Mouse (Mus musculus): Measurements from ENCODE around the gene Thrsp. TPM values are rescaled to one million over a fixed set of nuclear protein-coding genes. Genes with fewer than 3 reads are reported as not detected.
A peak's percentile ranks its signal among the peaks of the same experiment; 100 is the strongest.
"Not testable (repeated sequence)": the region's sequence is repeated elsewhere in the genome, so short reads cannot be mapped to it uniquely, and the experiment has no call there.

Gene Thrsp
- 0.82 and 1.1 TPM in 2 replicates for polyA plus RNA-seq (2015; fragmentation: Nextera tagmentation; extraction: Ambion mirVana)

- Histone ChIP-seq H3K9me3 (replicated peaks) (no peaks in the 10 kb centered on the region), H3K9ac (no peak within 1 kb of the TSS; the same call in 1 of the 2 replicates), H3K4me1 (replicated peaks) (peaks cover 28% of the 10 kb centered on the region), H3K27me3 (no peaks in the 10 kb centered on the region), H3K4me3 (no peak within 1 kb of the TSS), H3K36me3 (no peaks in the 10 kb centered on the region), H3K4me2 (peak within 1 kb of the TSS; percentile 46), H3K27ac (peak within 1 kb of the TSS; percentile 28)
- ATAC-seq (replicated peaks; ENCODE audit: insufficient number of reproducible peaks, insufficient read depth, low FRiP score, low read depth) = peak; percentile 27; the same call in 1 of the 2 replicates
- WGBS = 62% methylated on average over 25 of the region's 25 CpGs
Measured at GRCm38 (mm10) chr7:97416906-97417777, at the start of gene Thrsp. Thrsp (minus strand) TSS chr7:97417730.

GRCm38 (mm10) chr7:97455577-97455976, 38.0 kb upstream of the Thrsp start:
- H3K4me1 ChIP-seq (replicated peaks) = peaks cover 9% of the 10 kb centered on the region
- H3K36me3 ChIP-seq = no peaks in the 10 kb centered on the region
- no peak overlapping the region for H3K27ac ChIP-seq
- no peaks in the 10 kb centered on the region for H3K9me3 ChIP-seq (replicated peaks)
- ATAC-seq (replicated peaks; ENCODE audit: insufficient number of reproducible peaks, insufficient read depth, low FRiP score, low read depth) = no peak
- no peaks in the 10 kb centered on the region for H3K27me3 ChIP-seq
- H3K4me3 ChIP-seq = no peak overlapping the region
- H3K9ac ChIP-seq = no peak overlapping the region
- 71% methylated on average over 3 of the region's 3 CpGs for WGBS
- no peak overlapping the region for H3K4me2 ChIP-seq

DNA sequence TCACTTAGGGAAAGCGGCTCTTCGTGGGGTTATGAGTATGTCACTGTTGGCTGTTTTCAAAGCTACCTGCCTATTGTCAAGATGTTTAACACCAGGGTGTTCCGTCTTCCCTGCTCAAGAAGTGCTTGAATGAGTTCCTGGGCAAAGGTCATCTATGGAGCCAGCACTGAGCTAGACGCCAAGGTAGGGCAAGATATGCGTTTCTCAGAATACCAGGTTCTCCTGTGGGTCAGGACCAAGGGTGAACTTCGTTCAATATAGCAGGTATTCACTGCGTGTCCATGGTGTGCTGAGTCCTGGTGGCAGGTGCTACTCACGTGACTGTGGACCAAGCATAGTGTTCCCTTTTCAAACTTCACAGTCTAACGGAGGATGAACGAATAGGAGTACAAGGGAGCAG, 37.3 kb upstream of the Thrsp start:
- no peak overlapping the region for H3K4me2 ChIP-seq
- WGBS = 89% methylated on average over 10 of the region's 10 CpGs
- no peaks in the 10 kb centered on the region for H3K36me3 ChIP-seq
- no peaks in the 10 kb centered on the region for H3K27me3 ChIP-seq
- no peaks in the 10 kb centered on the region for H3K9me3 ChIP-seq (replicated peaks)
- H3K9ac ChIP-seq = no peak overlapping the region
- H3K4me3 ChIP-seq = no peak overlapping the region
- H3K4me1 ChIP-seq (replicated peaks) = peaks cover 9% of the 10 kb centered on the region
- H3K27ac ChIP-seq = no peak overlapping the region
- ATAC-seq (replicated peaks; ENCODE audit: insufficient number of reproducible peaks, insufficient read depth, low FRiP score, low read depth) = no peak

- peak overlapping the region; percentile 48 for H3K9ac ChIP-seq
- peaks cover 9% of the 10 kb centered on the region for H3K4me1 ChIP-seq (replicated peaks)
- H3K27me3 ChIP-seq = no peaks in the 10 kb centered on the region
- peak overlapping the region; percentile 96 for H3K4me2 ChIP-seq
- no peaks in the 10 kb centered on the region for H3K36me3 ChIP-seq
- H3K9me3 ChIP-seq (replicated peaks) = no peaks in the 10 kb centered on the region
- H3K4me3 ChIP-seq = peak overlapping the region; percentile 53
- 0 out of 2 replicates have a peak, but pooled peaks have one; percentile 53 for ATAC-seq (replicated peaks; ENCODE audit: insufficient number of reproducible peaks, insufficient read depth, low FRiP score, low read depth)
- no peak overlapping the region for H3K27ac ChIP-seq
- WGBS = 1% methylated on average over 27 of the region's 27 CpGs
Measured at GRCm38 (mm10) chr7:97453141-97453921, 35.8 kb upstream of the Thrsp start.

DNA sequence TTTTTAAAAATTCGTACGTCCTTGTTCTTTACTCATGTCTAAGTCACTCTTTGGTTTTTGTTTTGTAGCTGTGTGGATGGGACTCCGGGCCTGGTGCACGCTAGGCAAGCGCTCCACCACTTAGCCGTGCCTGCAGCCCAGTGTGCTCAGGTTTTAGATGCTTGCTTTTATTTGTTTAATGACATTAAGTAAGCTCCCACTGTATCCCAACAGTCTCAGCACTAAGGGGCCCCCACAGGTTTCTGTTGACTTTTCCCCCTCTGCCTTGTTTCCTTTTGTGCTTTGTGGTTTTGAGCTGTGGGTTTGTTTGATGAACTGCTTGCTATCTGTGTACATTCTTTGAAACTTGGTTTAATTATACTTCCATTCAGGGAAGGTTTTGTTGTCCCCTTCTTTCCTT, 34.7 kb upstream of the Thrsp start:
- 80% methylated on average over 6 of the region's 6 CpGs for WGBS
- Histone ChIP-seq H3K4me3 (no peak overlapping the region), H3K36me3 (no peaks in the 10 kb centered on the region), H3K27me3 (no peaks in the 10 kb centered on the region), H3K4me1 (replicated peaks) (peaks cover 14% of the 10 kb centered on the region), H3K27ac (no peak overlapping the region), H3K9ac (no peak overlapping the region), H3K9me3 (replicated peaks) (no peaks in the 10 kb centered on the region), H3K4me2 (no peak overlapping the region; the same call in 1 of the 2 replicates)
- no peak for ATAC-seq (replicated peaks; ENCODE audit: insufficient number of reproducible peaks, insufficient read depth, low FRiP score, low read depth)

GRCm38 (mm10) chr7:97451023-97451422, 33.5 kb upstream of the Thrsp start, which contains the start of gene Kctd14:
Kctd14 (plus strand) TSS chr7:97451323.
- H3K36me3 ChIP-seq; H3K9ac ChIP-seq; ATAC-seq (replicated peaks; ENCODE audit: insufficient number of reproducible peaks, insufficient read depth, low FRiP score, low read depth); H3K4me3 ChIP-seq; H3K9me3 ChIP-seq (replicated peaks); H3K27me3 ChIP-seq; H3K27ac ChIP-seq; H3K4me2 ChIP-seq: not testable (repeated sequence)
- WGBS = 58% methylated on average over 2 of the region's 2 CpGs
- H3K4me1 ChIP-seq (replicated peaks) = peaks cover 24% of the 10 kb centered on the region

DNA sequence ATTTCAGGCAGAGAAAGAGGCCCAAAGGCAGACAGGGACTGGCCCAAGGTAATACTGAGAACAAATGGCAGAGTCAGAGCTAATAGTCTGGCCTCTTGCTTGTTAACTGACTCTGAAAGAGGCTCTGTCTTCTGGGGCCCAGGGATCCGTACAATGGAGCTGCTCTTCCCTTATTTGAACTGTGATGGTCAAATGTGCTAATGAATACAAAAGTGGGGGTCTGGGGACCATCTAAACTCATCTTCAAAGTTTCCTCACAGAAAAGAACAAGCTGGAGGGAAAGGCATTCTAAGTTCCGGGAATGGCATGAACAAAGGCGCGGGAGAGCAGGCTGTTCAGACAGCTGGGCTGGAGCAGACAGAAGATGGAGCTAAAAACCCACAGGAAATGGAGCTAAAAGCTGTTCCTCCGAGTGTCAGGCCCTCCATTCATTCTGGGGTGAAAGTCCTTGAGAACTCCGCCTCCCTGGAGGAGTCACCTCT, 29.6 kb upstream of the Thrsp start:
- H3K9me3 ChIP-seq (replicated peaks) = no peaks in the 10 kb centered on the region
- no peak overlapping the region for H3K9ac ChIP-seq
- no peak overlapping the region for H3K4me3 ChIP-seq
- no peak overlapping the region for H3K4me2 ChIP-seq
- no peaks in the 10 kb centered on the region for H3K36me3 ChIP-seq
- no peak for ATAC-seq (replicated peaks; ENCODE audit: insufficient number of reproducible peaks, insufficient read depth, low FRiP score, low read depth)
- H3K27ac ChIP-seq = peak overlapping the region; percentile 66
- WGBS = 58% methylated on average over 6 of the region's 6 CpGs
- no peaks in the 10 kb centered on the region for H3K27me3 ChIP-seq
- peaks cover 16% of the 10 kb centered on the region for H3K4me1 ChIP-seq (replicated peaks)

- ATAC-seq (replicated peaks; ENCODE audit: insufficient number of reproducible peaks, insufficient read depth, low FRiP score, low read depth) = peak; percentile 79
- Histone ChIP-seq H3K27ac (peak overlapping the region; percentile 66), H3K4me2 (no peak overlapping the region), H3K4me1 (replicated peaks) (peaks cover 16% of the 10 kb centered on the region), H3K4me3 (no peak overlapping the region), H3K9me3 (replicated peaks) (no peaks in the 10 kb centered on the region), H3K36me3 (no peaks in the 10 kb centered on the region), H3K9ac (no peak overlapping the region), H3K27me3 (no peaks in the 10 kb centered on the region)
- 10% methylated on average over 6 of the region's 6 CpGs for WGBS
Measured at GRCm38 (mm10) chr7:97446171-97446925, 28.8 kb upstream of the Thrsp start.

GRCm38 (mm10) chr7:97438986-97439385, 21.5 kb upstream of the Thrsp start:
- H3K4me1 ChIP-seq (replicated peaks) = no peaks in the 10 kb centered on the region
- no peaks in the 10 kb centered on the region for H3K36me3 ChIP-seq
- no peak overlapping the region for H3K27ac ChIP-seq
- H3K9me3 ChIP-seq (replicated peaks) = no peaks in the 10 kb centered on the region
- ATAC-seq (replicated peaks; ENCODE audit: insufficient number of reproducible peaks, insufficient read depth, low FRiP score, low read depth) = no peak
- H3K9ac ChIP-seq = no peak overlapping the region
- no peak overlapping the region for H3K4me2 ChIP-seq
- H3K4me3 ChIP-seq = no peak overlapping the region
- H3K27me3 ChIP-seq = no peaks in the 10 kb centered on the region

- Histone ChIP-seq H3K4me3 (no peak overlapping the region), H3K27ac (no peak overlapping the region), H3K4me1 (replicated peaks) (peaks cover 5% of the 10 kb centered on the region), H3K36me3 (no peaks in the 10 kb centered on the region), H3K27me3 (no peaks in the 10 kb centered on the region), H3K9me3 (replicated peaks) (no peaks in the 10 kb centered on the region), H3K9ac (no peak overlapping the region), H3K4me2 (no peak overlapping the region)
- WGBS = 79% methylated on average over 10 of the region's 10 CpGs
- no peak for ATAC-seq (replicated peaks; ENCODE audit: insufficient number of reproducible peaks, insufficient read depth, low FRiP score, low read depth)
Measured at GRCm38 (mm10) chr7:97434517-97434916, 17.0 kb upstream of the Thrsp start.

DNA sequence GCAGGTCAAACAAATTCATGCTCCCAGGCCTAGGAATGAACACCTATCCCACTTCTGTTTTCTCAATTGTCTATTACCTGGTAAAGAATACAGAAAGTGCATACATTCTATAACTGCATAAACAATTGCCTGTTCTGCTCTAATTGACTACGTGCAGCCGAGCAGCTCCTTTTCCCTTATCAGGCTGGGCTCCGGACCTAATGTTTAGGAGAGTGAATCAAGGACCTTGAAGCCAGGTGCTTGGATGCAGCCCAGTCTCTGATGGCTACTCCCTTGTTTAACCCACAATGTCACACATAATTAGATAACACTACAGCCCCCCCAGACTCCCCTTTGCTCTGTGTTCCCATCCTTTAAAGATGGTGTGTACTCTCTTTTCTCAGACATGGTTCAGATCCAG, 16.0 kb upstream of the Thrsp start:
- H3K27ac ChIP-seq; H3K4me1 ChIP-seq (replicated peaks); ATAC-seq (replicated peaks; ENCODE audit: insufficient number of reproducible peaks, insufficient read depth, low FRiP score, low read depth); H3K9ac ChIP-seq; H3K4me2 ChIP-seq; H3K9me3 ChIP-seq (replicated peaks); H3K27me3 ChIP-seq; H3K36me3 ChIP-seq; H3K4me3 ChIP-seq: not testable (repeated sequence)
- WGBS = 53% methylated on average over 3 of the region's 3 CpGs

Data from heart, embryonic 15.5 days (tissue).